Mouse (Mus musculus): Measurements from ENCODE around the gene Hdhd3. TPM values are rescaled to one million over a fixed set of nuclear protein-coding genes. Genes with fewer than 3 reads are reported as not detected.

Hdhd3 gene
- polyA plus RNA-seq, 1 experiment from 2014 or later, result 1.4 TPM

DNA sequence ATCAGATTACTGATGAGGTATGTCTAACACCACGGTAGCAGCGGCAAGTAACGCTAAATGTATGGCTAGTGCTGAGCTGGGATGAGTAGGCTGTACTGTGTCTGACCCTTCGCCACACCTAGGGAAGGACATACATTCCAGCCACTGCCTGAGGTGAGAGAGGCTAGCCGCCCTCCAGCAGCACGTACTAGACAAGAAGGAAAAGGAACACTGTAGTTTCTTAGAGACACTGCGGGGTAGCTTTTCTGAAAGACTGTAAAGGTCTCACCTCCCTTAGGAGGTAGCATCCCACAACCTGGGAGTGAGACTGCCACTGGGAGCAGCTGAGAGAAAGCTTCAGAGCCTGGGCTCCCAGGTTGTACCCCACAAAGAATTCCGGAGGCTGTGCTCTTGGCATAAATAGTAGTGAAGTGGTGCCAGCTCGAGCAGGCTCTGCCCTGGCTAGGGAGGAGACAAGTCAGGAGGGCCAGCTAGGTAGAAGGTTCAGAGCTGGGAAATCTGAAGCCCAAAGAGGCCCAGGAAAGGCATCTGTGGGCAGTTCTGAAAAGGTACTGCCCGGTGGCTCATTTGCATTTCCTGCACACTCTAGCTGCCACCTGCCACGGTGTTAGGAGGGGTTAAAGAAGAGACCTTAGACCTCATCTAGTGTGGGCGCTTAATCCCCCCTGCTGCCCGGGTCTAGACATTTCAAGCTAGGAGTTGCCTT lies 15.3 kb upstream of the Hdhd3 start:
- Histone ChIP-seq H3K4me3 (ENCODE audit: inconsistent target) (peak overlapping the region; percentile 71; the same call in 1 of the 2 replicates), H3K36me3 (ENCODE audit: inconsistent target) (no peaks in the 10 kb centered on the region), H3K79me2 (ENCODE audit: inconsistent target) (0 out of 2 replicates have a peak, but pooled peaks cover 1% of the 10 kb centered on the region), H3K27ac (no peak overlapping the region)
- WGBS (ENCODE audit: missing documents), result 50% methylated on average over 13 of the region's 13 CpGs

DNA sequence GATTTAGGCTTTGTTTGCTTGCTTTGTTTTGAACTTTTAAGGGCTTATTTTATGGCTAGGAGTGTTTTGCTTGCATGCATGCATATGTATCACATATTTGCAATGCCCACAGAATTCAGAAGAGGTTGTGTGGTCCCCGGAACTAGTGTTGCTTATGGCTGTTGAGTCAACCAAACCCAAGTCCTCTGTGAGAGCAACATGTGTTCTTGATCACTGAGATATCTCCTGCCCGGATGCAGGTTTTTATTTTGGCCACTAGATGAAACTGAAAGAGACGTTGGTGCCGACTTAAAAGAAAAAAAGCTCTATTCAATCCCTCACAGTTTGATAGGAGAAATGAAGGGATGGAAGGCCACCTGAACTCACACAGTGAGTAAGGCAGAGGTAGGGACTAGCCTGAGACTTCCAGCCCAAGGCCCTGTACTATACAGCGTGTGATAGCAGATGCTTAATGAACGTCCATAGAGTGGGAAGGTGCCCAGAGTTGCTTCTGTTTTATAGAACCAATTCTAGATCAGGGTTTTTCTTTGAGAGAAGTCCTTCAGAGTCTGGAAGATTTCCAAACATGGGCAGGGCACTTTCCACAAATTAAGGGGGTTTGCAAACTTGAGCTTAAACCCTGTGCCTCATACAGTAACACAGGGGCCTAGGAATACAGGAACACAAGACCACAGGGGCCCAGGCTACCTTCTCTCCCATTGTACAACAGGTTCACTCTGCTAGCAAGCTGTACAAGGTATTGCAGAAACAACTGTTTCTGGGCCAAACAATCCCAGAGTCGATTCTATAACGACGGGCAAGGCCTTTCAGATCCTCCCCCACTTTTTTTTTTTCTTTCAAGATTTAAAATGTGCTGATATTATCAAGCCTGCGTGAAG lies 14.5 kb upstream of the Hdhd3 start:
- Histone ChIP-seq H3K36me3 (ENCODE audit: inconsistent target) (no peaks in the 10 kb centered on the region), H3K27ac (no peak overlapping the region), H3K79me2 (ENCODE audit: inconsistent target) (no peaks in the 10 kb centered on the region), H3K4me3 (ENCODE audit: inconsistent target) (no peak overlapping the region)
- WGBS (ENCODE audit: missing documents), result 58% methylated on average over 10 of the region's 10 CpGs

DNA sequence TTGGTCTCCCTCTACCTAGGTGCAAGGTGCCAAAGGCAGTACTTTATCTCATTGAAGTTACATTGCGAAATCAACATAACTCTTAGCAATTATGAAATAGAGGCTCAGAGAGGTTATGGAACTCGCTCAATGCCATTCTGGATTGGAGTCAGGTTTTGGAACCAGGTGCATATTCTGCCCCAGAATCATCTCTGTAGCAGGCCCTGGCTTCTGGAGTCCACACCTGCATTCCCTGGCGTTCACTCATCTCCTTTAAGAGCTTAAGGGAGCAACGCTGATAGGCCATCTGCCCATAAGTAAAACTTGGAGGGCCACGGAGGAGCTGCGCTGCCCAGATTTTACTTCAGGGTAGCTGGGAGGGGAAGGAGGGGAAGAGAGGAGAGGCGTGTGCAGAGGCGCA lies 13.8 kb upstream of the Hdhd3 start:
- peaks cover under 1% of the 10 kb centered on the region; the same call in 1 of the 2 replicates for H3K36me3 ChIP-seq (ENCODE audit: inconsistent target)
- no peak overlapping the region for H3K4me3 ChIP-seq (ENCODE audit: inconsistent target)
- no peaks in the 10 kb centered on the region for H3K79me2 ChIP-seq (ENCODE audit: inconsistent target)
- H3K27ac ChIP-seq, result no peak overlapping the region
- 79% methylated on average over 7 of the region's 8 CpGs for WGBS (ENCODE audit: missing documents)

DNA sequence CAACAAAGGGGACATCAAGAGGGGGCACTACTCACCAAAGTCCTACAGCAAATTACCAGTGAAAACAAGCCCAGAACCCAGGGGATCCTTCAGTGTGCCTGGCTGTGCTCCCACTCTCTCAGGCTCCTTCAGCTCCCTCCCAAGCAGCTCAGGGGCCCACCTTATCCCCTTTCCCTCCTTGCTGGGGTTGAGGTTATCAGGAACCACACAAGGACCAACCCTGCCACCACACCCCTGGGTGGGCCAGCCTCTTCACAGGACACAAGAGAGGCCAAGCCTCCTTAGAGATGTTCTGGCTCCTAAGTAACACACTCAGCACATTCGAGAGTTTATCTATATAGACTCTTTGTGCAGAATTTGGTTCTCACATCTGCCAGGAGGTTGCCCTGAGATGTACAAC lies 13.3 kb upstream of the Hdhd3 start:
- no peak overlapping the region for H3K27ac ChIP-seq
- H3K4me3 ChIP-seq (ENCODE audit: inconsistent target), result no peak overlapping the region
- 100% methylated on average over 1 of the region's 1 CpGs for WGBS (ENCODE audit: missing documents)

DNA sequence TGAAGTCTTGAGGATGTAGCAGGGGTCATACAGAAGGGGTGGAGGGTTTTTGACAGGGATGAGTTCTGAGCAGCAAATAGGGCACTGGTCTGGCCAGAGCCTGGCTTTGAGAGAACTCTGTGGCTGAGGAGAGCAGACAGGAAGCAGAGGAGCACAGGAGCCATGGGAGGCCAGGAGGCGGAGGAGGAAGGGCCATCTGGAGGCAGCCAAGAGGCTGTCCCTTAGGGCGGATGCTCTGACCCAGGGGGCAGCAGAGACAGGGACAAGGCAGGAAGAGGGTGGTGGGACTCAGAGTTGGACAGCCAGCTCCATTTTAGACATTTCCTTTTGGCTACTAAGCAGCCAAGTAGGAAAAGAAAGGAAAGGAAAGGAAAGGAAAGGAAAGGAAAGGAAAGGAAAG lies 12.8 kb upstream of the Hdhd3 start:
- peaks cover 6% of the 10 kb centered on the region; the same call in 1 of the 2 replicates for H3K36me3 ChIP-seq (ENCODE audit: inconsistent target)
- no peak overlapping the region for H3K4me3 ChIP-seq (ENCODE audit: inconsistent target)
- H3K27ac ChIP-seq, result no peak overlapping the region
- WGBS (ENCODE audit: missing documents), result 63% methylated on average over 2 of the region's 2 CpGs
- no peaks in the 10 kb centered on the region for H3K79me2 ChIP-seq (ENCODE audit: inconsistent target)

More for the DNA sequence above, 13.3 kb upstream of the Hdhd3 start:
- no peaks in the 10 kb centered on the region for H3K79me2 ChIP-seq (ENCODE audit: inconsistent target)
- H3K36me3 ChIP-seq (ENCODE audit: inconsistent target), result peaks cover 6% of the 10 kb centered on the region; the same call in 1 of the 2 replicates

DNA sequence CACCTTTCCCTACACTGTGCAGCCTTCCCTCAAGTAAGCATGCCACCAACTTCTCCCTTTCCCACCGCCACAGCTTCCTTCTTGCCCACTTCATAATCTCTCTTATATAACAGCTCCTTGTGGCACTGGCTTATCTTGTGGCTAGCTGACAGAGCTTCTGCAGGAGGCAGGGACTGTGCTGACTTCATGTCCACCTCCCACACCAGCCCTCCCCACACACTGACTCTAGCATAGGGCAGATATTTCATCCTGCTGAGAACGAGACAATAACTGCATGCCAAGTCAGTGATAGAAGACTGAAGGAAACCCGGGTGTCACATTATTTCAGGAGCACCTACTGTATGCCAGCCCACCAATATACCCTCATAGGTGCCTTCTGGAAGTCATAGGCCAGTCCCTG lies 12.2 kb upstream of the Hdhd3 start:
- peaks cover 6% of the 10 kb centered on the region; the same call in 1 of the 2 replicates for H3K36me3 ChIP-seq (ENCODE audit: inconsistent target)
- H3K4me3 ChIP-seq (ENCODE audit: inconsistent target), result no peak overlapping the region
- no peak overlapping the region for H3K27ac ChIP-seq
- no peaks in the 10 kb centered on the region for H3K79me2 ChIP-seq (ENCODE audit: inconsistent target)
- WGBS (ENCODE audit: missing documents), result 13% methylated on average over 3 of the region's 3 CpGs

DNA sequence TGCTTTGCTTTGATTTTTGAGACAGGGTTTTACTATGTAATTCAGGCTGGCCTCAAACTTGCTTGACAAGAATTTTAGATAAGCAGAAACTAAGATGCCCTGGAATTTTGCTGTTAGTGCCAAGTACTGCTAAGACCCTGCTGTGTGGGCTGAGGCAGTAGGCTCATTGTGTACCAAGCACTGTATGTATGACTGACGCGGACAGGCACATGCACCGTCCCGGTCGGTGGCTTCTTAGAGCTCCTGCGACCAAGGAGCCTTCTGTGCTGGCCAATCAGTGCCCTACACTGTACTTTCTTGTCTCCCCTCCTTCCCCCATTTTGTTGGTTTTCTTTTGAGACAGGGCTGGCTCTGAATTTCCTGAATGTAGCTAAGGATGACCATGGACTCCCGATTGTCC lies 11.7 kb upstream of the Hdhd3 start:
- no peak overlapping the region for H3K4me3 ChIP-seq (ENCODE audit: inconsistent target)
- H3K27ac ChIP-seq, result no peak overlapping the region
- H3K79me2 ChIP-seq (ENCODE audit: inconsistent target), result no peaks in the 10 kb centered on the region
- H3K36me3 ChIP-seq (ENCODE audit: inconsistent target), result peaks cover 6% of the 10 kb centered on the region; the same call in 1 of the 2 replicates
- WGBS (ENCODE audit: missing documents), result 82% methylated on average over 7 of the region's 7 CpGs

DNA sequence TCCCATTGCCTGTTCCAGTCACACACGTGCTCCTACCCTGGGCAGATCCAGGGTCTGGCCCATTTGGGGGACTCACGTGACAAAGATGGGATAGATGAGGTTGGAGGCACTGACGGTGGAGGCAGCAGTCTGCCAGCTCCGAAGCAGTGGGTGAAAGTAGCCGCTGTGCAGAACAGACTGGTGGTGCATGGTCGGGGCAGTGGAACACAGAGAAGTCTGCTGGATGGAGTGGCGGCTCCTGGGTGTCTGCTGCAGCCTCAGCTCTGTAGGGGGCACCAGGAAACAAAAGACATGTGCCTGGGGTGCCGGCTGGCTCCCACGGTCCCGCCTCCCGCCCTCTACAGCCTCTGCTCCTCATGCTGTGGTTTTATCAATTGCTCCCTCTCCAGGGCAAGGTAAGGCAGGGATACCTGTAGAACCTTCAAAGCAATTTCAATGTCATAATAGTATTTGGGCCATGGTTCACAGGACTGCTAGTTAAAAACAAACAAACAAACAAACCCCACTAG lies 10.8 kb upstream of the Hdhd3 start:
- Histone ChIP-seq H3K36me3 (ENCODE audit: inconsistent target) (peaks cover 11% of the 10 kb centered on the region; the same call in 1 of the 2 replicates), H3K4me3 (ENCODE audit: inconsistent target) (no peak overlapping the region), H3K27ac (no peak overlapping the region), H3K79me2 (ENCODE audit: inconsistent target) (no peaks in the 10 kb centered on the region)
- WGBS (ENCODE audit: missing documents), result 88% methylated on average over 11 of the region's 11 CpGs

DNA sequence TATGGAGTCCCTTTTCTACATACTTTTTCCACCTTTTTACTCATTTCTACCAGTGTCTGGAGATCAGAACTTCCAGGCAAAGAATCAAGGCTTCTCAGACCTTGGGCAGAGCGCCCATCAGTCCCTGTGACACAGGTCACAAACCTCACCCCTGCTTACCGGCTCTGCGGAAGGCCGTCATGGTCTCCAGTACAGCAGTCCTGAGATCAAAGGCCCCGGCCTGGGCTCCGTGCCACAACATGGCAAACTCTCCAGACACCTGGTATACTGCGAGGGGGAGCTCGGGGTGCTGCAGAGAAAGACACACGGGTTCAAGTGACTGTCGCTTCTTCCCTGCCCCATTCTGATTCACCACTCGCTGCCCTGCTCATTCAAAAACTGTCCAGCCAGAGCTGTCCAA lies 6.7 kb upstream of the Hdhd3 start:
- peaks cover 14% of the 10 kb centered on the region; the same call in 1 of the 2 replicates for H3K36me3 ChIP-seq (ENCODE audit: inconsistent target)
- no peak overlapping the region for H3K27ac ChIP-seq
- 95% methylated on average over 10 of the region's 11 CpGs for WGBS (ENCODE audit: missing documents)

DNA sequence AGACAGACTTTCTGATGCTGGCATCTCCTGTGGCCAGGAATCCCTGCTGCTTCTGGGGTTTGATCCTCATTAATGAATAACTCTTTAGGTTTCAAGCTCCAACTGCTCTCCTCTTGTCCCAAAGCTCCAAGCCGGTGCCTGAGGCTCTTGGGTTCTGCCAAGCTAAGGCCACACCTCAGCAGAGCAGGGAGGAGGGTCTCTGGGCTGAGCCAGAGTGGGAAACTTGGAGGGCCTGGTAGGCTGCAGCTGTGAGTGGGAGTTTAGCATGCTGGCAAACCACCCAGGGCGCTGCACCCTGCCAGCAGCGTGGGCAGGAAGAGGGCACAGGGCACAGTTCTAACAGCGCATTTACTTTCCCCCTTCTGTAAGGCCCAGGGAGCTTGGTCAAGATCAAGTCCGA lies 5.6 kb upstream of the Hdhd3 start:
- Histone ChIP-seq H3K79me2 (ENCODE audit: inconsistent target) (no peaks in the 10 kb centered on the region), H3K36me3 (ENCODE audit: inconsistent target) (peaks cover 14% of the 10 kb centered on the region; the same call in 1 of the 2 replicates), H3K27ac (no peak overlapping the region), H3K4me3 (ENCODE audit: inconsistent target) (no peak overlapping the region)
- WGBS (ENCODE audit: missing documents), result 96% methylated on average over 5 of the region's 5 CpGs

More for the DNA sequence above, 6.7 kb upstream of the Hdhd3 start:
- Histone ChIP-seq H3K4me3 (ENCODE audit: inconsistent target) (no peak overlapping the region), H3K79me2 (ENCODE audit: inconsistent target) (no peaks in the 10 kb centered on the region)

DNA sequence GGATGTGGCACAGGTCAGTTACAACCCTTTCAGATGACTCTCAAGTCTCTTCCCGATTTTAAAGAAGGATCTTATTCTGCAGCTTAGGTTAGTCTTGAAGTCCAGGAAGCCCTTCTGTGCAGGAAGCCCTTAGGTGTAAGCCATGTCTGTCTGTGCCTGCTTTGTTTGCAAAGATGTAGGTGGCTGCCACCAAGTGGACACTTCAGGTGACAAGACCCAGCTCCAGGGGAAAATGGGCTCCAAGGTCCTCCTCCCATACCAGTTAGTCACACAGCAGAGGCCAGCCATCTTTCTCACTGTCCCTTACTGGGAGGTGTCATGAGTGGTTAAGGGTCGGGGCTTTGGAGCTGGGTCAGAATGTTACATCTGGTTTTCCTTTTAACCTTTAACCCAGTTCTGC lies 3.5 kb upstream of the Hdhd3 start:
- no peak overlapping the region for H3K27ac ChIP-seq
- no peaks in the 10 kb centered on the region for H3K79me2 ChIP-seq (ENCODE audit: inconsistent target)
- H3K4me3 ChIP-seq (ENCODE audit: inconsistent target), result no peak overlapping the region
- WGBS (ENCODE audit: missing documents), result 33% methylated on average over 2 of the region's 2 CpGs
- peaks cover 11% of the 10 kb centered on the region; the same call in 1 of the 2 replicates for H3K36me3 ChIP-seq (ENCODE audit: inconsistent target)

DNA sequence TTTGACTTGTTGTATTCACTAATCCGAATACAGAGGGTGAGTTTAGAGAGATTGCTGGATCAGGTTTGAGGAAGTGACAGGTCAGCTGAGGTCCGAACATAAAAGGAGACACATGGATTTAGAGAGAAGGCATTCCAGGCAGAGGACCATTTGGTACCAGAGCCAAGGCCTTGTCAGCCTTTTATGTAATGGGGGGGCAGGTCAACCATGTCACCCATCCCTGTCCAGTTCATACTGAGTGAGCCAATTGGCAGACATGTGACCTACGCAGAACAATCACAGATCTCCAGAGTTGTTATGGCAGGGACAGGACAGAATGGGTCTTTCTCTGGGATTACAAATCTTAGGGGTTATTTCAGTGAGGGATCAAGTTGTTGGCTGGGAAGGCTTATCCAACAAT lies 2.7 kb upstream of the Hdhd3 start:
- Histone ChIP-seq H3K36me3 (ENCODE audit: inconsistent target) (peaks cover 8% of the 10 kb centered on the region; the same call in 1 of the 2 replicates), H3K4me3 (ENCODE audit: inconsistent target) (no peak overlapping the region), H3K79me2 (ENCODE audit: inconsistent target) (no peaks in the 10 kb centered on the region), H3K27ac (no peak overlapping the region)
- 79% methylated on average over 3 of the region's 3 CpGs for WGBS (ENCODE audit: missing documents)

DNA sequence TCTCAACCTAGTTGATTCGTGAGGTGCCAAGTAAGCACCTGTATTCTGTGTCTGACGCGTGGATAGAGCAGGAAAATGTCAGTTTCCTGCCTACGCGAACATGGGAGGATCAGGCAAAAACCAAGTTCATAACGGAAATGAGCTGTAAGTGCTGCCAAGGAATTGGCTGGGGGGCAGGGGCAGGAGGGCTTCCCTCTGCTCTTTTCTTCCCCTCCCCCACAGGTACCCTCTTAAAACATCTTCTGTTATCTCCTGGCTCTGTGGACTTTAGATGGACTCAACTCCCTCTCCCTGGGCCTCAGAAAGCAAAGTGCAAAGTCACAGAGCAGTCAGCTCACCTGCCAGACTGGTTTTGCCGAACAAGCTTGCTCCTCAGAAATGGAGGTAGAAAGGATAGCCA lies 298 bp downstream of the Hdhd3 start:
- Histone ChIP-seq H3K79me2 (ENCODE audit: inconsistent target) (no peaks in the 10 kb centered on the region), H3K4me3 (ENCODE audit: inconsistent target) (no peak overlapping the region), H3K27ac (no peak overlapping the region), H3K36me3 (ENCODE audit: inconsistent target) (no peaks in the 10 kb centered on the region)
- WGBS (ENCODE audit: missing documents), result 51% methylated on average over 7 of the region's 7 CpGs

DNA sequence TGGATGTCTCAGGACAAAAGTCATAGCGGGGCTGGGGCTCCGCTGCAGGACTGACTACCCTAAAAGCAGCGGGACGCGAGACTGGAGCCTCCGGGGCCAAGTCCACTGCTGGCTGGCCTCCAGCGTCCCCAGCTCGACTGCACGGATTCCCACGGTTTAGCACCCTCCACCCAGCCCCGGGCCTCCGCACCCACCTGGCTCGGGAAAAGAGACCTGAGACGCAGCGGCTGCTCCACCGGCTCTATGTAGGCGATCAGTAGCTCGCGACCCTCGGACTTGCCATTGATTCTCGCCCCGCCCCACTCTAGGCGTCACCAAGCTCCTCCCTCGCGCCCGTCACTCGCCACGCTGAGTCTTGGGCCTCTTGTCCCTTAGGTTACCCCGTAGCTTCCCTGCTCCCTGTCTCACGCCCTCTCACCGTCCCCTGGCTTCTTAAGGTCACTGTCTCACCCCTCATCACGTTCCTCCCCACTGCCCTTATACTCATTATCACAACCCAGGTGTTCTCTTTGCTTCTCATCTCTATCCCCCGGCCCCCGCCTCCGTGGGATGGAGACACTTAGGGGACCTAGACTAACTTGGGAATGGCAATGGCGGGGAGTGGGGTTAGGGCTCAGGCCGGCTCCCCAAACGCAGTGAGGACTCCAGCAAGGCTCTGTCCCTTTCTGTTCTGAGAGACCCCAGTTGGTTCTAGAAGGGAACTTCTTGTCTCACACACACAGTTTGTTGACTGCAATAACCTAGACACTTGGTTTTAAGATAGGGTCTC lies 1.1 kb downstream of the Hdhd3 start:
- Histone ChIP-seq H3K27ac (peak overlapping the region; percentile 25), H3K36me3 (ENCODE audit: inconsistent target) (no peaks in the 10 kb centered on the region), H3K79me2 (ENCODE audit: inconsistent target) (no peaks in the 10 kb centered on the region), H3K4me3 (ENCODE audit: inconsistent target) (peak overlapping the region; percentile 61)
- 2% methylated on average over 38 of the region's 38 CpGs for WGBS (ENCODE audit: missing documents)
